Mouse (Mus musculus): Measurements from ENCODE around the gene Pik3r6. TPM values are rescaled to one million over a fixed set of nuclear protein-coding genes. Genes with fewer than 3 reads are reported as not detected.

Gene Pik3r6
- not detected for polyA plus RNA-seq (2017; shearing (Covaris generic))

- no peak for ATAC-seq
These were observed at the start of gene Pik3r6 for GRCm38 (mm10) chr11:68502902-68503629. Gene Pik3r6, plus strand, starts transcription at chr11:68503019.

GRCm38 (mm10) chr11:68453301-68453700, 49.5 kb upstream of the Pik3r6 start:
- ATAC-seq = peak; percentile 57

DNA sequence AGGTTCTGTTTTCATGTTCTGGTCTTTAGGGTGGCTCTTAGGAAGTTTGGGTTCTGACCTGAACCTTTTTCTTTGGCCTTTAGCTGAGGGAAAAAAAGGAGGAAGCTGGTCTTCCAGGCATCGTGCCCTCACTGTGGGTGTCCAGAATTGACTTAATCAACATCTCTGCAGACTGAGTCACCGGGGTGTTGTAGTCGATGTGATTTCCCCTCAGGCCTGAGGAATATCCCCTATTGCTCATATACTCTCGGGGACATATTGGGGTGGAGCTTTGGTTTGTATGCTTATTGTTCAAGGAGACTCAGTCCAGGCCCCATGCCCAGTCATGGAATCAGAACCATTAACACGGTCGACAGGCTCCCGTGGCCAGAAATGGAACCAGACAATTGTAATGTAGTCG, 44.7 kb upstream of the Pik3r6 start:
- ATAC-seq = no peak

DNA sequence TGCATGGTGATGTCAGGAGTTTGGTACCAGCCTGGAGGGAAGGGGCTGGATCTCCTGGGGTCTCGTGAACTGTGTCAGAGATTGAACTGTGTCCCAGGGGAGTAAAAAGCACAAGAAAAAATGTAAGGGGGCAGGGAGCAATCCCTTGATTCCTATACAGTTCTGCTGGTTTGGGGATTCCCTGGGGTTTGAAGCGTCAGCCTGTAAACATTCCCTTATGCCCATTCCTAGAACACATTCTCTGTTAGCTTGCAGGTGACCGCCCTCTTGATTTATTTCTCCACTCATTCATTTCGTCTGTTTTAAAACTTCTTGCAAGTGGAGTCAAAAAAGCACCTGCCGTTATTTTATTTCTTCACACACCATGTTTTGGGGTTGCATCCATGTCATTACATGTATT, 43.8 kb upstream of the Pik3r6 start:
- ATAC-seq = no peak

DNA sequence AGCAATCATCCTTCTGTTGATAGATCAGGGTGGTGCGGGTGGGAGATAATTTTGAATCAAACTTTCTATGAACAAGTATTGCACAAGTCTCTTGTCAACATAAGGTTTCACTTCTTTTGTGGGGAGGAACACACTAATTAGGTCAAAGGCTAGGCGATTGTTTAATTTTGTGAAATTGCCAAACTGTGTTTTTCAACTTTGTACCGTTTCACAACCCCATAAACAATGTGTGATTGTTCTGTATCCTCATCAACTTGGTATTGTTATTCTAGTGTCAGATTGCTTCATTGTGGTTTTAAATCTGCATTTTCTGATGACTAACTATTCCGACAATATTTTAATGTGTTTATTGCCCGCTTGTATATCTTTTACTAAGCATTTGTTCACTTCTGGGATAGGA, 43.3 kb upstream of the Pik3r6 start:
- ATAC-seq = no peak

DNA sequence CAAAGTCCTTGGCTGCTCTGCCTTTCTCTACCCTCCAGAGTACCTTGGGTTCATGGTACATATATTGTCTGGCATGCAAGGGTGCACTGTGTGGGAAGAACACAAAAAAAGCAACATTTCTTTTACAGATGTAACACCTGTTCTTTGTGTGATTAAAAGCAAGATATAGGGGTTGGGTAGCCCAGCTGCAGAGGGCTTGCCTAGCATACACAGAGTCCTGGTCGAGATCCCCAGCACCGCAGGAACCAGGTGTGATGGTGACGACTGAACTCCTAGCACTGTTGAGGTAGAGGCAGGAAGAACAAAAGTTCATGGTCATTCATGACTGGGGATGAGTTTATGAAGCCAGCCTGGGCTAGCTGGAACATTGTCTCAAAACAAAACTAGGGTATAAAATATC, 40.1 kb upstream of the Pik3r6 start:
- ATAC-seq = no peak

DNA sequence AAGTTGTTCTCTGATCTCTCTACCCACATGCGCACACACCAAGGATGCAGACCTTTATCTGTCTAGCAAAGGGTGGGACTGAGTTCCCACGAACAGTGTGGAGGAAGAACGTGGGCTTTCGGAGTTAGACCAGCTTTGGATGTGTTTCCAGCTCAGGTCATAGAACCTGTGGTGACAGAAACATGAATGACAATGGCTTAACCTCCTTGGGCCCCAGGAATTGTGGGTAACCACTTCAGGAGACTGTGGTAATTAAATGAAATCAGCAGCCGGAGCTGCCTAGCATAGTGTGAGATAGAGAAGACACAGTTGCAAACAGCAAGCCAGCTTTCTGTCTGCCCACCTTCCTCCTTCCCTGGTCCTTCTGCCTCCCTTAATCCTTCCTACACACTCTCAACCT, 38.6 kb upstream of the Pik3r6 start:
- no peak for ATAC-seq

- peak; percentile 26 for ATAC-seq
These were observed 37.7 kb upstream of the Pik3r6 start for GRCm38 (mm10) chr11:68465090-68465489.

GRCm38 (mm10) chr11:68467441-68467840, 35.4 kb upstream of the Pik3r6 start:
- no peak for ATAC-seq

DNA sequence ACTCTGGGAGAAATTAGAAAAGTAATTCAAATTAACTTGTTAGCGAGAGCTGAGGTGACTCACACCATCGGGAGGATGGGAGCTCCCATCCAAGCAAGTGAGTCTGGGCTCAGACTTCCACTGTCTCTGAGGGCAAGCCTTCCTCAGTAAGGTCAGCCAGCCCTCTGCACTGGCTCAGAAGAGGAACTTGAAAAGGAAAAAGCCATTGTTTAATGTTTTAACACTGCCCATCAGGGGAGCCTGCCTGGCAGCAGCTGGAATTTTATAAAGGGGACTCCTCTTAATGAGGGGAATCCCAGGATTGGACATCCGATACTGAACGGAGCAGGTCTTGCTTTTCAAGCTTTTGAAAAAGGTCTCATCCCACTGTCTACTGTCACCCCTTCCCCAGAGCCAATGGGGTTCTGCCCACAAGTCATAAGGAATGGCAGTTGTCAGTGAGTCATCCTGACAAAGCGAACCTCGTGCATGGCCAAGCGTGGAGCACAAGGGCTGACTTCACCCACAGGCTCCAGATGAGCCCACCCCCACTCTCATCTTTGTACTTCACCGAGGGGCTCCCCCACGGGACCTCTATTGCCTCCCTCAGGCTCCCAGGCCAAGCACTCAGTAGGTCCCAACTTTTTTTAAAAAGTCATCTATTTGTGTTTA, 34.7 kb upstream of the Pik3r6 start:
- no peak for ATAC-seq

DNA sequence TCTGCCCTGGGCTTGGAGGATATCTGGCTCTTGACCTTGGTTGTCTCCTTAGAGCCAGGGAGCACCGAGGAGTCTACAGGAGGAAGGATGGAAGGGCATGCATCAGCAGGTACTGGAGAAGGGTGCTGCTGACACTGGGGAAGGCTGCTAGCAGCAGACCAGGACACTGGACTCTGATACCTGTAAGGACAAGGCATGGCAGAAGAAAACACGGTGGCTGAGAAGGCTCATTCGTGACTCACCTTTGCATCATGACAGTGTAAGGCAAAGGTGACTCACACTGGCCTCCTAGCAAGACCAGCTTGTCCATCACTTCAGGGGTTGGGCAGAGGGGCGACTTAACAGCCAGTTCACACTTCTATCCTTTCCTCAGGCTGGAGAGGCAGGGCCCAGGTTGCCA, 33.9 kb upstream of the Pik3r6 start:
- ATAC-seq = no peak

DNA sequence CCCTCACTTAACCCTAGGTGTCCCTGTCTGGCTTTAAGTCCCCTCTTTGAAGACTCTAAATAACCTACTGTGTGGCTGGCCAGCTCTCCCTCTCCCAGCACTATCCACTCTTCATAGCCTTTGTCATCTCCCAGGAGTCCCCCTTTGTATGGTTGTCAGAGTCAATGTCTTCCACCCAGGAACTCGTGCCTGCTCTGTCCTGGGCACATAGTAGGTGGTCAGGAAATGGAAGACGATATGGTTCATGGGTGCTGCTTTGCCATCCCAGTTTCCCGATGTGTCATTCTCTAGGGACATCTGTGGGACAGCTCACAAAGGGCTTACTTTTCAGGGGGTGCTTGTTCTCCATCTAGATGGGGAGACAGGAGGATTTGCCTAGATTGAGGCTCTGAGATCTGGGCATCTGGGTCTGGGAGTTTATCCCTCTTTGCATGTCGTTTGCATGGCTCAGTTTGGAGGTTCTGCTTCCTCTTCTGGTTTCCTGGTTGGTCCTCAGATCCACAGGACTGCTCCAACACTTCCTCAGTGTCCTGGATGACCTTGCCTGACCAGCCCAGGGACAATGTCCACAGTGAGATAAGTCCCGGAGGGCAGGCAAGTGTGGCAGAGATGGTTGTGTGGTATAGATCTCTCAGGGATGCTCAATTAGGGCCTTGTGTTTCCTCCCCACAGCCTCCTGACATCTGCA, 30.5 kb upstream of the Pik3r6 start:
- ATAC-seq = no peak

DNA sequence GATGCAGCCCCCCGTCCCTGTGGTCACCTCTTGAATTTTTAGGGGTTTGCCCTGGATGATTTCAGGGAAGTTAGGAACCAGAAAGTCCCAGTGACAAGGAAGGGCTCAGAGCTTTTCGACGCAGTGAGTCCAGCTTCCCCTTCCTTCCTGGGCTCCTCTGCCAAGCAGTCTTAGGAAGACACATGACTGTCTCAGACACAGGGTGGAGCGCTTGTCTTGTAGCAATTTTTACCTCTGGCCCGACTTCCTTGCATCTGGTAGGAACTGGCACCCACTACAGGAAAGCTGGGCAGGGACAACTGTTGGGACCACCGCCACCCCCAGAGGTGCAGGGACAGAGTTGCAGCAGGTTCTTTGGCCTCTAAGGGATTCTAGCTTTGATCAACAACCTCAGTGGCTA, 28.2 kb upstream of the Pik3r6 start:
- no peak for ATAC-seq

- ATAC-seq = no peak
These were observed 27.1 kb upstream of the Pik3r6 start for GRCm38 (mm10) chr11:68475676-68476075.

DNA sequence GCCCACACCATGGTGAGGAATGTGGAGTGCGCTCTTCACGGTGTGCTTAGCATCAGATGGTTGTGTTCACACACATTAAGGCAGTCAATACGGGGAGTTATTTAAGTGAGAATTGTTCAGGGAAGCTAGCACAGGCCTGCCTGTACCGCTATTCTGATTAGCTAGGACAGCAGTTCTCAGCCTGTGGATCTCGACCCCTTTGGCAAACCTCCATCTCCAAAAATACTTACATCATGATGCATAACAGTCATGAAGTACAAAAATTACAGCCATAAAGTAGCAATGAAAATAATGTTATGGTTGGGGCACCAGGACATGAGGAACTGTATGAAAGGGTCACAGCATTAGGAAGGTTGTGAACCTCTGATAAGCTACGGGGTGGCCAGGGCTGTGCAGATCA, 25.2 kb upstream of the Pik3r6 start:
- no peak for ATAC-seq

- ATAC-seq = no peak
These were observed 24.2 kb upstream of the Pik3r6 start for GRCm38 (mm10) chr11:68478574-68478981.

DNA sequence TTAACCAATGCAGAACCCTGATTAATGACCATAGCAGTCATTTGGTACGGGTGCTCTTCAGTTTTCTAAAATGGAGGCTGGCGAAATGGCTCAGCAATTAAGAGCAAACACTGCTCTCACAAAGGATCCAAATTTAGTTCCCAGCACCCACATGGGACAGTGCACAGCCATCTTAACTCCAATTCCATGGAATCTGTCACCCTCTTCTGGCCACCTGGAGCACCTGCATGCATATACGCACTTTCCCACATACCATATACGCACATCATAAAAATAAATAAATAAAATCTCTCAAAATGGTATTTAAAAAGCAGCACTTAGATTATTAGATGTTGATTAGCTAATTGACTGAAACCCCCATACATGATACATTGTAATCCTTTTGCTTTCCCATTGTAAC, 22.2 kb upstream of the Pik3r6 start:
- no peak for ATAC-seq

DNA sequence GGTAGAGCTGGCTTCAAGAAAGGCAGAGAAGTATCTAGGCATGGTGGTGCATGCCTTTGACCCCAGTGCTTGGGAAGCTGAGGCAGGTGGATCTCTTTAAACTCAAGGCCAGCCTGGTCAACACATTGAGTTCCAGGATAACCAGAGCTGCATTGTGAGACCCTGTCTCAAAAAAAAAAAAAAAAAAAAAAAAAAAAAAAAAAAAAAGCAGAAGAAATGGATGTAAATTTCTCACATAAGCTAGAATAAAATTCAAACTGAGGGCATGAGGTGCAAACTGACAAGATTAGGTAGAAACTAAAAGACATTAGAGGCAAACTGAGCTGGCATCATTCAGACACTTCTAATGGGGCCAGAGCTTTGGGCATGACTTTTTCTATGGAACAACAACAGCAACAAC, 20.8 kb upstream of the Pik3r6 start:
- no peak for ATAC-seq

GRCm38 (mm10) chr11:68483213-68483612, 19.6 kb upstream of the Pik3r6 start:
- ATAC-seq = peak; percentile 29

DNA sequence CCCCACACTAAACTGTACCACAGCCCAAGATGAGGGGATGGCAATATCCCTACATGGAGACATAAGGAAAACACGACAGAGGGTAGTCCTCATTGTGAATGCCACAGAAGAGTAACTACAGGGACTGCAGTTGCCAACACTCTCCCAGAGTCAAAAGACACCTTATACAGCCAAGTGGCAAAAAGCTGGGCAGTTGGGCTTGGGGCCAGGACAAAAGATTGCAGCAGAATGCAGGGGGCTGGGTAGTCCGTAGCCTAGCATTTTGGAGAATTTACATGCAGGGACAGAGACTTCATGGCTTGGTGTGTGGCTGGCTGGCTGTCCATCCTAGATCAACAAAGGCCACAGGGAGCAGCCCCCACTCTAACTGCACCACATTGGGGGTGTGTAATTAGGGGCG, 18.4 kb upstream of the Pik3r6 start:
- ATAC-seq = no peak

DNA sequence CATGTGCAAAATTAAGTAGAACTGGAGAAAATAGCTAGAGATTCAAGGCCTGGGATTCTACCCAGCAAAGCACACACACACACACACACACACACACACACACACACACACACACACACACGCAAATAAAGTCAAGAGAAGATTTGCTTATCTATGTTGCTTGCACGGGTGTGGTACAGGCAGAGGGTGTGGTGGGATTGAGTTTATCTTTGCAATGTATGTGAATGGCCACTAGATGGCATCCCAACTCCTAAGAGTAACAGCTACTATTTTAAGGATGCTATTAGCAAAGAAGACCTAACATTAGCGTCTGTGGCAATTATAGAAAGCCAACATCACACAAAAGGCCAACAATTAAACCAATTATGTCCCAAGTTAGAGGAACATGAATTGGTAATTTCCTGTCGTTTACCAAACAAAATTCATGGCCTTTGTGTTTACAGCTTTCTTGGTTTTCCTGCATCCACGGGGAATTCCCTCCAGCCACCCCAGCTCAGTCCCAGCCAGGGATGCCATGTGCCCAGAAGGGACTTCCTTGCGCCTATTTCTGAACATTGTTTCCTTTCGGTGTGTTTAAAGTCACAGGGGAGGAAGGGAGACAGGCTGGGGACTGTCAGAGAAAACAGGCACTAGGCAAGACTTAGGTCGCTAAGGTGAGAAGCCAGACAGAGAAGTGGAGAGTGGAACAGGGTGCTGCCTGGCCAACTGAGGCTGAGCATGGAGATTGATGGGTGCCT, 17.4 kb upstream of the Pik3r6 start:
- ATAC-seq = peak; percentile 67

- ATAC-seq = no peak
These were observed 16.7 kb upstream of the Pik3r6 start for GRCm38 (mm10) chr11:68486093-68486492.

DNA sequence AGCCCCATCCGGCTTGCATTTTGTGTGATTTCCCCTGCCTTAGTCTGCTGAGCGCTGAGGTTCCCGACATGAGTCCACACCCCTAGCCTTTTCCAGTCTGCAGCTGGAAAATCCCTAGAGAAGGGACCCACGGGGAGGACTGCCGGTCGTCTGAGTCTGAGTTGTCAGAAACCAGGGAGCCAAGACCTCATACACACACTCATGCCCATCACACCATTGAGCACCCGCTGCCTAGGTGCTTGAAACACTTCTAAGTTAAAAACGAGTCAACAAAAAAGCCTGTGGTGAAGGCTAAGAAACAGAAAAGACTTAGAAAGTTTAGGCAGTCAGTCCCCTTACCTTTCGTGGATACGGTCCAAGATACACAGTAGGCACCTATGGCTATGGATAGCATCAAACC, 15.1 kb upstream of the Pik3r6 start:
- ATAC-seq = no peak

Data from CD4-positive, CD25-positive, alpha-beta regulatory T cell, adult 4 months (primary cell).